Mouse (Mus musculus): ENCODE measurements around the gene Cep44.

Gene Cep44

GRCm38 (mm10) chr8:56489496-56489895, 61.4 kb downstream of the Cep44 start:
- in situ Hi-C loops (cut with MboI, MseI) = loop anchor here (10.0 kb wide), 1 partner anchor 1995 kb away; no protein-coding TSS in a partner anchor

DNA sequence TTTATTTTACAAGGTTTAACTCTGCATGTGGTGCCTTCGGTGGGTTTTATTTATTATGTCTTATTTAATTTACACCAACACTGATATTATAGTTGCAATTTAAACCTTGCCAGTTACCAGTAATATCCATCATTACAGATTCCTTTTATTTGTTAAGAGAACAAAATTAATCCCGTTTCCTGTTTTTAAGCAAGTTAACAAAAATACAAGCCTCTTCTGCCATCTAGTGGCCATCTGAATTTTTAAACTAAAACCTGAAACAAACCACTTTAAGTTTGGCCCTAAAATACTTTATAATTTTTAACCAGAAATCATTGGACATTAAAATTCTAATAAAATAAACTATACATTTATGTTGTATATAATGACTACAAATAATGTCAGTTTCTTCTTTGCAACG, 64.8 kb downstream of the Cep44 start:
- in situ Hi-C loops (cut with MboI, MseI) = loop anchor here (10.0 kb wide), 1 partner anchor 1991 kb away; no protein-coding TSS in a partner anchor
